8 mouse cellular contexts compared by ENCODE assay signal in the genomic region with DNA sequence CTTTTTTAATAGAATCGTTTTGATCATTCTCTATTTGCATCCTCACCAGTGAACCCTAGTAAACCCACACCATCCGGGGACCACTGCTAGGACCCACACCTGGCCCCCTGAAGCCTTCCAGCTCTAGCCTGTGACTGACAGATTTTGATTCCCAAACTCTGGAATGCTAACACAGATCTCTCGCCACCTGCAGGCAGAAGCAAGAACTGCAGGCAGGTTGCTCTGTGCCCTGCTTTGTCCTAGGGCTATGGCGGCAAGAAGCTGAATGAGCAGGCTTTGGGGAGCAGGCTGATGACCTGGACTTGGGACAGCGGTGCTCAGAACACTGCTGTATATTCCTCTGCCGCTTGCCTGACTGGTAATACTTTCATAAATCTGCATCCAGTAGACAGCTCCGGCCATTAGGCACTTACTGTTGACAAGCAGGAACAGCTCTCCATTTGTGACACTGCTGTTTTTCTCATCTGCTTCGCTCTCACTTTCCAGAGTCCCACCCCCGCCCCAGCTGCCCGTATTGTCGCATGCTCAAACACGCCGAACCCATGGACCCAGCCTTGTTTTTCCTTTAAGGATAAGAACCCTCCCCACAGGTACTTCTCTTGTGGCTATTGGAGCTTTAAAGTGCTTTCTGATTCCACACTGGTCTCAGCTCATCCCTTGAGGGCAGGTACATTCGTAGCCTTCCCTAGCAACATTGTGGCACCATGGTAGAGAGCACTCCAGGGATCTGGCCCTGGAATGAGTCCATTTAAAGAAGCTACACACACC.
DNase-seq lines count a peak whose midpoint lies in the region; ATAC-seq and TF ChIP-seq lines count a peak whose summit lies in the region.

No protein-coding gene starts in this region.

- H3K9ac ChIP-seq in limb, embryonic 14.5 days (ENCODE audit: low read depth, low read length, severe bottlenecking) = no peak overlapping the region; the same call in 1 of the 2 replicates
- peak overlapping the region; percentile 31; the same call in 1 of the 2 replicates for H3K9ac ChIP-seq in stomach, postnatal 0 days (ENCODE audit: low read length)

- H3K9me3 ChIP-seq in embryonic facial prominence, embryonic 10.5 days = no peaks in the 10 kb centered on the region
- H3K9me3 ChIP-seq in limb, embryonic 14.5 days (ENCODE audit: control insufficient read depth, low read length) = no peaks in the 10 kb centered on the region
- no peaks in the 10 kb centered on the region for H3K9me3 ChIP-seq in stomach, postnatal 0 days (ENCODE audit: control insufficient read depth, low read length)

- H3K27ac ChIP-seq in embryonic facial prominence, embryonic 10.5 days (replicated peaks) = peak overlapping the region; percentile 84
- peak overlapping the region; percentile 67; the same call in 1 of the 2 replicates for H3K27ac ChIP-seq in limb, embryonic 14.5 days (replicated peaks; ENCODE audit: low read depth, low read length)
- peak overlapping the region; percentile 77 for H3K27ac ChIP-seq in stomach, postnatal 0 days (replicated peaks)

- H3K4me1 ChIP-seq in embryonic facial prominence, embryonic 10.5 days = peaks cover 63% of the 10 kb centered on the region
- peaks cover 48% of the 10 kb centered on the region for H3K4me1 ChIP-seq in limb, embryonic 14.5 days (ENCODE audit: control insufficient read depth, insufficient read depth, low read length)
- H3K4me1 ChIP-seq in stomach, postnatal 0 days (replicated peaks; ENCODE audit: control insufficient read depth, insufficient read depth) = peaks cover 13% of the 10 kb centered on the region

- ATAC-seq in cerebellum, adult (ENCODE audit: insufficient number of reproducible peaks, low FRiP score, low TSS enrichment) = no peak
- peak; percentile 14; the same call in 1 of the 2 replicates for ATAC-seq in limb, embryonic 14.5 days (ENCODE audit: low FRiP score, low read depth)
- ATAC-seq in stomach, postnatal 0 days (ENCODE audit: low FRiP score, low TSS enrichment) = no peak

- no peak for TF ChIP-seq EP300 in stomach, postnatal 0 days (optimal IDR thresholded peaks at IDR 0.05)

- DNase-seq in cerebellum, adult 11 months = peak; percentile 87
- peak; percentile 91 for DNase-seq in embryonic facial prominence, embryonic 10.5 days (ENCODE audit: low spot score)
- peak; percentile 86 to 96 for DNase-seq in heart, adult 18-20 months
- DNase-seq in kidney, adult 9 months = peak; percentile 94
- DNase-seq in limb, embryonic 14.5 days (ENCODE audit: low spot score) = peak; percentile 95
- peak; percentile 96 for DNase-seq in neural tube, embryonic 10.5 days (ENCODE audit: extremely low spot score, low spot score)
- peak; percentile 87 for DNase-seq in stomach, postnatal 0 days (ENCODE audit: low spot score)

- H3K4me3 ChIP-seq in embryonic facial prominence, embryonic 10.5 days = peak overlapping the region; percentile 23; the same call in 1 of the 2 replicates
- no peak overlapping the region for H3K4me3 ChIP-seq in limb, embryonic 14.5 days (replicated peaks; ENCODE audit: low read length)
- no peak overlapping the region for H3K4me3 ChIP-seq in stomach, postnatal 0 days (ENCODE audit: low read depth, low read length)

- 0 out of 2 replicates have a peak overlapping the region, but pooled peaks have one; percentile 17 for H3K4me2 ChIP-seq in limb, embryonic 14.5 days (replicated peaks; ENCODE audit: low read depth, low read length, severe bottlenecking)
- no peak overlapping the region for H3K4me2 ChIP-seq in stomach, postnatal 0 days (replicated peaks; ENCODE audit: low read depth)

- no peak for TF ChIP-seq POLR2A in limb, embryonic 14.5 days (IDR thresholded peaks at IDR 0.05; ENCODE audit: borderline replicate concordance, extremely low read depth, insufficient read depth, insufficient read length)

- 21% methylated on average over 14 of the region's 14 CpGs for WGBS in embryonic facial prominence, embryonic 10.5 days
- WGBS in limb, embryonic 14.5 days = 16% methylated on average over 14 of the region's 14 CpGs
- 19% methylated on average over 14 of the region's 14 CpGs for WGBS in stomach, postnatal 0 days

- H3K36me3 ChIP-seq in embryonic facial prominence, embryonic 10.5 days (replicated peaks) = no peaks in the 10 kb centered on the region
- H3K36me3 ChIP-seq in limb, embryonic 14.5 days (ENCODE audit: control insufficient read depth, insufficient read depth, low read length) = no peaks in the 10 kb centered on the region
- H3K36me3 ChIP-seq in stomach, postnatal 0 days (ENCODE audit: control insufficient read depth, insufficient read depth, low read length) = no peaks in the 10 kb centered on the region

- peak; percentile 97 for TF ChIP-seq CTCF in stomach, postnatal 0 days (IDR thresholded peaks at IDR 0.05; ENCODE audit: low read depth)

- no peaks in the 10 kb centered on the region for H3K27me3 ChIP-seq in embryonic facial prominence, embryonic 10.5 days (replicated peaks; ENCODE audit: low read depth, poor library complexity, severe bottlenecking)
- H3K27me3 ChIP-seq in limb, embryonic 14.5 days (ENCODE audit: control insufficient read depth, insufficient read depth, low read length) = no peaks in the 10 kb centered on the region
- H3K27me3 ChIP-seq in stomach, postnatal 0 days (ENCODE audit: control insufficient read depth, insufficient read depth, low read length) = no peaks in the 10 kb centered on the region
